Mouse (Mus musculus): Measurements from ENCODE around the gene Epn2. TPM values are rescaled to one million over a fixed set of nuclear protein-coding genes. Genes with fewer than 3 reads are reported as not detected.

The Epn2 gene
- total and polyA plus RNA-seq, 3 experiments: 8.6 to 12.5 TPM; not detected in 1

DNA sequence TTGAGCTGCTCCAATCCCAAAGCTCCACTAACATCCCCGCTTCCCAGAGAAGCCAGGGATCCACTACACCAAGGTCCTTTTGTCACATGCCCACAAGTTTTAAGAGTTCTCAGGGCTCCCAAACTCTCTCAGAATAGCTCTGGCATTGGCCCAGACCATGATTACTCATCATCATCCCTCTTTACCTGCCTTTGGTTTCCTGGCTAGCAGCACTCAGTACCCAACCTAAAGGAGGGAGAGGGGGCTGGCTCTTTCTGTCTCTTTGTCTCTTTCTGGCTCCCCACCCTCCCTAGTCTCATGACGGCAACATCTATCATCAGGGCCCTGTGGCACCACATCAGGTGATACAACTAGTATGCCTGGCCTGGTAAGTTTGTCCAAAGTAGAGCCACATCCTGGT, 46.7 kb downstream of the Epn2 start:
- no peak for TF ChIP-seq SIN3A (IDR thresholded peaks at IDR 0.05; ENCODE audit: low read length)
- no peak for TF ChIP-seq ZNF384 (IDR thresholded peaks at IDR 0.05; ENCODE audit: low read depth, low read length)
- TF ChIP-seq POLR2A (IDR thresholded peaks at IDR 0.05; ENCODE audit: control insufficient read depth in 1 of 2, insufficient read depth in 1 of 2, low read depth in 1 of 2, low read length in 2 of 2, poor library complexity in 1 of 2): no peak
- TF ChIP-seq ELF1 (IDR thresholded peaks at IDR 0.05; ENCODE audit: low read depth, low read length): no peak
- TF ChIP-seq GABPA (IDR thresholded peaks at IDR 0.05; ENCODE audit: low read depth, low read length): no peak
- TF ChIP-seq ETS1 (IDR thresholded peaks at IDR 0.05; ENCODE audit: low read depth, low read length): no peak
- no peak for TF ChIP-seq EP300 (IDR thresholded peaks at IDR 0.05; ENCODE audit: low read depth in 1 of 2, low read length in 2 of 2)
- no peaks in the 10 kb centered on the region for H3K9me3 ChIP-seq (replicated peaks; ENCODE audit: insufficient read depth, low read length)
- no peak overlapping the region for H3K4me3 ChIP-seq (ENCODE audit: control insufficient read depth in 1 of 2, insufficient read depth in 1 of 2, low read depth in 2 of 2, low read length in 2 of 2)
- H3K27me3 ChIP-seq (ENCODE audit: control insufficient read depth in 1 of 2, insufficient read depth in 2 of 2, low read length in 2 of 2): no peaks in the 10 kb centered on the region
- H3K36me3 ChIP-seq (ENCODE audit: control insufficient read depth in 1 of 2, insufficient read depth in 2 of 2, low read length in 2 of 2): peaks cover 0 to 4% of the 10 kb centered on the region in 2 experiments; a peak in 2 of 4 replicates
- peaks cover 0 to 5% of the 10 kb centered on the region in 2 experiments; a peak in 2 of 4 replicates for H3K4me1 ChIP-seq (ENCODE audit: control insufficient read depth in 1 of 2, insufficient read depth in 2 of 2, low read length in 2 of 2)
- H3K27ac ChIP-seq (ENCODE audit: control insufficient read depth, low read depth, low read length): no peak overlapping the region
- DNase-seq (ENCODE audit: low read depth, low spot score): no peak
- no peak overlapping the region for H3K9ac ChIP-seq (ENCODE audit: control insufficient read depth, low read depth, low read length, poor library complexity, severe bottlenecking)
- H3K79me2 ChIP-seq (ENCODE audit: control insufficient read depth, insufficient read depth, low read length, poor library complexity): no peaks in the 10 kb centered on the region

GRCm38 (mm10) chr11:61529268-61529713, 50.2 kb downstream of the Epn2 start:
- no peak overlapping the region for H3K9ac ChIP-seq (ENCODE audit: control insufficient read depth, low read depth, low read length, poor library complexity, severe bottlenecking)
- no peaks in the 10 kb centered on the region for H3K79me2 ChIP-seq (ENCODE audit: control insufficient read depth, insufficient read depth, low read length, poor library complexity)
- H3K4me3 ChIP-seq (ENCODE audit: control insufficient read depth in 1 of 2, insufficient read depth in 1 of 2, low read depth in 2 of 2, low read length in 2 of 2): no peak overlapping the region
- H3K9me3 ChIP-seq (replicated peaks; ENCODE audit: insufficient read depth, low read length): no peaks in the 10 kb centered on the region
- TF ChIP-seq USF2 (IDR thresholded peaks at IDR 0.05; ENCODE audit: borderline replicate concordance in 1 of 2, insufficient read depth in 1 of 2, low read depth in 1 of 2, low read length in 2 of 2) (no peak), MAFK (IDR thresholded peaks at IDR 0.05; ENCODE audit: borderline replicate concordance, low read depth, low read length) (no peak), TAL1 (IDR thresholded peaks at IDR 0.05; ENCODE audit: low read length) (no peak), POLR2AphosphoS2 (IDR thresholded peaks at IDR 0.05; ENCODE audit: low read length) (no peak), MYB (IDR thresholded peaks at IDR 0.05; ENCODE audit: low read depth, low read length) (no peak), SIN3A (IDR thresholded peaks at IDR 0.05; ENCODE audit: low read length) (no peak)
- H3K4me1 ChIP-seq (ENCODE audit: control insufficient read depth in 1 of 2, insufficient read depth in 2 of 2, low read length in 2 of 2): no peaks in the 10 kb centered on the region
- peak; percentile 32 for DNase-seq (ENCODE audit: low read depth, low spot score)
- H3K36me3 ChIP-seq (ENCODE audit: control insufficient read depth in 1 of 2, insufficient read depth in 2 of 2, low read length in 2 of 2): no peaks in the 10 kb centered on the region
- no peaks in the 10 kb centered on the region for H3K27me3 ChIP-seq (ENCODE audit: control insufficient read depth in 1 of 2, insufficient read depth in 2 of 2, low read length in 2 of 2)
- no peak overlapping the region for H3K27ac ChIP-seq (ENCODE audit: control insufficient read depth, low read depth, low read length)

DNA sequence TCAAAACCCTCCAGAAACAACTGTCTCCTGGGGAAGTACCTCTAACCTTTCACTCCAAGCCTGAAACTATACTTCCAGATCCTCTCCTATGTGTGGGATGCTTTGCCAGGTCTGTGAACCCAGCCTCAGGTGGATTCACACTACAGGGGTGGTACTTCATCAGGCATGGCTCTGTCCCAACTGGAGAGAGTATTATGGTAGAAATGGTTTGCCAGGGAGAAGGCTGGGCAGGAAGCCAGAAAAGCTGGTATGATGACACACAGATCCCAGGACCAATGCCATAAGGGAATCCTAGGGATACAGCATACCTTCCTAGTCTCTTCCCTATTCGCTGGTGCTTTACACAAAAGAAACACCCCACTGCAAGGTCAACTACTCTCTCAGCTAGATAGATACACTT, 52.6 kb downstream of the Epn2 start:
- DNase-seq (ENCODE audit: low read depth, low spot score): no peak
- Histone ChIP-seq H3K9me3 (replicated peaks; ENCODE audit: insufficient read depth, low read length) (no peaks in the 10 kb centered on the region), H3K36me3 (ENCODE audit: control insufficient read depth in 1 of 2, insufficient read depth in 2 of 2, low read length in 2 of 2) (no peaks in the 10 kb centered on the region), H3K9ac (ENCODE audit: control insufficient read depth, low read depth, low read length, poor library complexity, severe bottlenecking) (no peak overlapping the region), H3K79me2 (ENCODE audit: control insufficient read depth, insufficient read depth, low read length, poor library complexity) (no peaks in the 10 kb centered on the region), H3K27me3 (ENCODE audit: control insufficient read depth in 1 of 2, insufficient read depth in 2 of 2, low read length in 2 of 2) (no peaks in the 10 kb centered on the region), H3K27ac (ENCODE audit: control insufficient read depth, low read depth, low read length) (no peak overlapping the region), H3K4me3 (ENCODE audit: control insufficient read depth in 1 of 2, insufficient read depth in 1 of 2, low read depth in 2 of 2, low read length in 2 of 2) (no peak overlapping the region), H3K4me1 (ENCODE audit: control insufficient read depth in 1 of 2, insufficient read depth in 2 of 2, low read length in 2 of 2) (no peaks in the 10 kb centered on the region)
- TF ChIP-seq KAT2A (conservative IDR thresholded peaks at IDR 0.05; ENCODE audit: low read depth, low read length): no peak
- no peak for TF ChIP-seq ZKSCAN1 (IDR thresholded peaks at IDR 0.05; ENCODE audit: low read depth, low read length)
- no peak for TF ChIP-seq ETS1 (IDR thresholded peaks at IDR 0.05; ENCODE audit: low read depth, low read length)
- TF ChIP-seq UBTF (IDR thresholded peaks at IDR 0.05; ENCODE audit: borderline replicate concordance, insufficient read depth, low read depth, low read length): no peak
- TF ChIP-seq ZC3H11A (IDR thresholded peaks at IDR 0.05; ENCODE audit: low read depth, low read length): no peak
- no peak for TF ChIP-seq CHD1 (IDR thresholded peaks at IDR 0.05; ENCODE audit: low read depth, low read length)
- TF ChIP-seq POLR2AphosphoS2 (IDR thresholded peaks at IDR 0.05; ENCODE audit: low read length): no peak
- no peak for TF ChIP-seq TBP (IDR thresholded peaks at IDR 0.05; ENCODE audit: low read depth, low read length)
- TF ChIP-seq TAL1 (IDR thresholded peaks at IDR 0.05; ENCODE audit: low read length): no peak
- no peak for TF ChIP-seq NELFE (IDR thresholded peaks at IDR 0.05; ENCODE audit: low read depth, low read length)
- TF ChIP-seq GATA1 (IDR thresholded peaks at IDR 0.05; ENCODE audit: low read depth, low read length): no peak
- TF ChIP-seq SMC3 (IDR thresholded peaks at IDR 0.05; ENCODE audit: low read depth, low read length): no peak
- TF ChIP-seq ELF1 (IDR thresholded peaks at IDR 0.05; ENCODE audit: low read depth, low read length): no peak
- TF ChIP-seq CHD2 (IDR thresholded peaks at IDR 0.05; ENCODE audit: low read length): no peak
- no peak for TF ChIP-seq GABPA (IDR thresholded peaks at IDR 0.05; ENCODE audit: low read depth, low read length)
- no peak for TF ChIP-seq TCF12 (IDR thresholded peaks at IDR 0.05; ENCODE audit: low read depth, low read length)
- no peak for TF ChIP-seq RAD21 (IDR thresholded peaks at IDR 0.05; ENCODE audit: low read depth, low read length)
